Mouse (Mus musculus): ENCODE results near the gene Pafah1b3.

- TF ChIP-seq CTCF (IDR thresholded peaks at IDR 0.05 in 2 of 3, conservative IDR thresholded peaks at IDR 0.05 in 1 of 3; ENCODE audit: control insufficient read depth in 1 of 3, insufficient read depth in 1 of 3, low read depth in 2 of 3, low read length in 3 of 3, poor library complexity in 1 of 3, severe bottlenecking in 1 of 3) (no peak), MAFK (IDR thresholded peaks at IDR 0.05; ENCODE audit: borderline replicate concordance, low read depth, low read length) (no peak), EP300 (IDR thresholded peaks at IDR 0.05; ENCODE audit: low read depth in 1 of 2, low read length in 2 of 2) (peak in 1 of 2 experiments; percentile 59; a peak in 1 of 4 replicates), CHD2 (IDR thresholded peaks at IDR 0.05; ENCODE audit: low read length) (no peak), USF1 (IDR thresholded peaks at IDR 0.05; ENCODE audit: low read depth, low read length) (no peak), MAX (IDR thresholded peaks at IDR 0.05; ENCODE audit: low read length) (no peak), POLR2A (IDR thresholded peaks at IDR 0.05; ENCODE audit: control insufficient read depth in 1 of 2, insufficient read depth in 1 of 2, low read depth in 1 of 2, low read length in 2 of 2, poor library complexity in 1 of 2) (no peak), TAL1 (IDR thresholded peaks at IDR 0.05; ENCODE audit: low read length) (0 out of 2 replicates have a peak, but pooled peaks have one; percentile 9), ZC3H11A (IDR thresholded peaks at IDR 0.05; ENCODE audit: low read depth, low read length) (no peak)
These were observed 3.3 kb downstream of the Pafah1b3 start for GRCm38 (mm10) chr7:25294495-25294894.
